Mouse (Mus musculus): ENCODE results near the gene Hmgcll1.

DNA sequence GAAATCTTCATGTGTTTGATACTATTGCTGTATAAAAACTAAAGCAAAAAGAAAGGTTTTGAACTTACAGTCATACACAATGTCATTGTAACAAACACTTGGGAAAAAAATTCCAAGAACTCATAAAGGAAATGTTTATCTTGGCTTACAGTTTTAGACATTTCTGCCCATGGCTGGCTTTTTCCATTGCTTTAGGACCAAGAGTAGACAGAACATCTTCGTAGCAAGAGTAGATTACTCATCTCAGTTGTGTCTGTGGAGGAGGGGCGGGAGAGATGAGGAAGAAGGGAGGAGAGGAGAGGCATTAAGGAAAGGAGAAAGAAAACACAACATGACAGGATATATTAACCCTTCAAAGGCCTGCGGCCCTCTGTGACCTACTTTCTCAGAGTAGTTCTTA is 11.6 kb upstream of the Hmgcll1 start:
- TF ChIP-seq CTCF (IDR thresholded peaks at IDR 0.05) (no peak), EP300 (IDR thresholded peaks at IDR 0.05) (peak; percentile 49)

Data from lung, postnatal 0 days (tissue).